Mouse (Mus musculus) intestine, postnatal 0 days (tissue): ENCODE measurements around the gene Il17re. TPM values are rescaled to one million over a fixed set of nuclear protein-coding genes. Genes with fewer than 3 reads are reported as not detected.

Source experiments
- ATAC-seq: fragments of 200-750 bp; cut with Nextera tagmentation; 2 replicates; pipeline ENCODE4 v1.8.0; 2017; ENCODE audit warnings: mild to moderate bottlenecking, moderate TSS enrichment, moderate library complexity
- H3K27ac ChIP-seq: fragments of 300-500 bp; sonication (generic); 2 replicates; pipeline ENCODE4 v1.5.1; 2014; ENCODE audit warnings: mild to moderate bottlenecking, low read depth, low read length, moderate library complexity
- H3K27me3 ChIP-seq: fragments of 300-500 bp; sonication (generic); replicated peaks from 2 replicates; pipeline ENCODE4 v1.6.1; 2014; ENCODE audit warnings: low read length, mixed read lengths; ENCODE audit not compliant: control insufficient read depth, insufficient read depth
- H3K36me3 ChIP-seq: fragments of 300-500 bp; sonication (generic); 2 replicates; pipeline ENCODE4 v1.6.1; 2014; ENCODE audit warnings: mild to moderate bottlenecking, moderate library complexity; ENCODE audit not compliant: control insufficient read depth, insufficient read depth
- H3K4me1 ChIP-seq: fragments of 300-500 bp; sonication (generic); replicated peaks from 2 replicates; pipeline ENCODE4 v1.6.1; 2014; ENCODE audit warnings: antibody characterized with exemption, low read length, mixed read lengths; ENCODE audit not compliant: control insufficient read depth, insufficient read depth
- H3K4me2 ChIP-seq: fragments of 300-500 bp; sonication (generic); replicated peaks from 2 replicates; pipeline ENCODE4 v1.6.1; 2014; ENCODE audit warnings: low read depth, mild to moderate bottlenecking, moderate library complexity
- H3K4me3 ChIP-seq: fragments of 300-500 bp; sonication (generic); 2 replicates; pipeline ENCODE4 v1.5.1; 2014; ENCODE audit warnings: low read depth, low read length
- H3K9ac ChIP-seq: fragments of 300-500 bp; sonication (generic); 2 replicates; pipeline ENCODE4 v1.6.1; 2014; ENCODE audit warnings: mild to moderate bottlenecking, low read depth, low read length
- H3K9me3 ChIP-seq: fragments of 300-500 bp; sonication (generic); 2 replicates; pipeline ENCODE4 v1.6.1; 2016; ENCODE audit warnings: mixed run types; ENCODE audit not compliant: control insufficient read depth
- CTCF ChIP-seq: sonication (generic); IDR thresholded peaks from 2 replicates; pipeline ENCODE4 v1.5.1; 2016; ENCODE audit warnings: low read depth, mild to moderate bottlenecking, control low read depth, antibody characterized with exemption, moderate library complexity
- WGBS: fragments of 180-500 bp; shearing (Covaris S2); extraction: QIAGEN DNeasy Blood & Tissue Kit; methylation state at CpG from one replicate; pipeline ENCODE4 v1.1.7; 2014; 5-methylcytosine and 5-hydroxymethylcytosine counted together
- microRNA-seq: library from miRNA; unstranded; fragments of <30 nt; microRNA quantifications from one replicate; pipeline ENCODE4, GENCODE M21; 2016
- polyA plus RNA-seq: library from polyadenylated mRNA; unstranded; fragments of >200 nt; fragmentation: Nextera tagmentation; extraction: Ambion mirVana; gene quantifications from 2 replicates; pipeline ENCODE4 v1.2.1, GENCODE M21; 2015

The Il17re gene
- polyA plus RNA-seq, 1 experiment from 2014 or later, result 2.3 TPM

- no peak overlapping the region for H3K4me2 ChIP-seq
- 71% methylated on average over 6 of the region's 6 CpGs for WGBS
- peaks cover 56% of the 10 kb centered on the region for H3K36me3 ChIP-seq
- H3K9ac ChIP-seq, result no peak overlapping the region
- peak; percentile 33; the same call in 1 of the 2 replicates for ATAC-seq
- no peak for TF ChIP-seq CTCF
- no peak overlapping the region for H3K4me3 ChIP-seq
- H3K27me3 ChIP-seq, result no peaks in the 10 kb centered on the region
- no peak overlapping the region for H3K27ac ChIP-seq
- H3K9me3 ChIP-seq, result no peaks in the 10 kb centered on the region
- no peaks in the 10 kb centered on the region for H3K4me1 ChIP-seq
Measured at GRCm38 (mm10) chr6:113513944-113514343, 55.7 kb downstream of the Il17re start.

- Histone ChIP-seq H3K27me3 (no peaks in the 10 kb centered on the region), H3K9me3 (no peaks in the 10 kb centered on the region), H3K27ac (no peak overlapping the region), H3K4me1 (no peaks in the 10 kb centered on the region), H3K4me2 (no peak overlapping the region), H3K36me3 (peaks cover 63% of the 10 kb centered on the region), H3K9ac (no peak overlapping the region), H3K4me3 (no peak overlapping the region)
- 97% methylated on average over 3 of the region's 3 CpGs for WGBS
- ATAC-seq, result no peak
- no peak for TF ChIP-seq CTCF
Measured at GRCm38 (mm10) chr6:113514600-113514999, 56.3 kb downstream of the Il17re start.

GRCm38 (mm10) chr6:113517434-113518080 lies 59.3 kb downstream of the Il17re start:
- no peak overlapping the region for H3K4me3 ChIP-seq
- H3K9me3 ChIP-seq, result no peaks in the 10 kb centered on the region
- H3K4me2 ChIP-seq, result no peak overlapping the region
- no peak overlapping the region for H3K27ac ChIP-seq
- H3K9ac ChIP-seq, result no peak overlapping the region
- WGBS, result 87% methylated on average over 8 of the region's 8 CpGs
- TF ChIP-seq CTCF, result no peak
- peaks cover 89% of the 10 kb centered on the region for H3K36me3 ChIP-seq
- H3K4me1 ChIP-seq, result no peaks in the 10 kb centered on the region
- no peak for ATAC-seq
- H3K27me3 ChIP-seq, result no peaks in the 10 kb centered on the region

Small RNAs within 50 kb of the gene (microRNA-seq; reads per million reads assigned to microRNA genes)
- gene Gm24387, result not detected

Other genes starting within 250 kb of the Il17re start
- 31.5 and 37.2 TPM in 2 replicates for gene Mtmr14, start 220.6 kb upstream of the Il17re start, polyA plus RNA-seq
- gene Cpne9, start 176.2 kb upstream of the Il17re start, polyA plus RNA-seq, result not detected in 2 replicates
- 7.3 and 8.3 TPM in 2 replicates for gene Brpf1, start 151.3 kb upstream of the Il17re start, polyA plus RNA-seq
- 8.0 and 9.7 TPM in 2 replicates for gene Ogg1, start 131.5 kb upstream of the Il17re start, polyA plus RNA-seq
- 35.9 and 37.0 TPM in 2 replicates for gene Camk1, start 114.5 kb upstream of the Il17re start, polyA plus RNA-seq
- gene Tada3, start 80.6 kb upstream of the Il17re start, polyA plus RNA-seq, result 19.7 and 23.5 TPM in 2 replicates
- gene Arpc4, start 80.4 kb upstream of the Il17re start, polyA plus RNA-seq, result 409 and 418 TPM in 2 replicates
- gene Ttll3, start 69.2 kb upstream of the Il17re start, polyA plus RNA-seq, result 1.4 and 1.6 TPM in 2 replicates
- gene Rpusd3, start 39.1 kb upstream of the Il17re start, polyA plus RNA-seq, result 21.5 and 23.9 TPM in 2 replicates
- gene Cidec, start 22.7 kb upstream of the Il17re start, polyA plus RNA-seq, result 231 and 259 TPM in 2 replicates
- 44.9 and 48.8 TPM in 2 replicates for gene Jagn1, start 15.9 kb upstream of the Il17re start, polyA plus RNA-seq
- gene Il17rc, start 12.9 kb downstream of the Il17re start, polyA plus RNA-seq, result 16.5 and 17.4 TPM in 2 replicates
- gene Creld1, start 24.8 kb downstream of the Il17re start, polyA plus RNA-seq, result 8.5 and 9.7 TPM in 2 replicates
- gene Prrt3, start 43.4 kb downstream of the Il17re start, polyA plus RNA-seq, result 0.47 and 0.52 TPM in 2 replicates
- gene Emc3, start 73.2 kb downstream of the Il17re start, polyA plus RNA-seq, result 77.2 and 77.9 TPM in 2 replicates
- gene Fancd2, start 73.2 kb downstream of the Il17re start, polyA plus RNA-seq, result 1.4 and 1.7 TPM in 2 replicates
- 0.33 TPM in 1 of 2 replicates, not detected in the other for gene Fancd2os, start 142.2 kb downstream of the Il17re start, polyA plus RNA-seq
- gene Brk1, start 146.3 kb downstream of the Il17re start, polyA plus RNA-seq, result 185 and 187 TPM in 2 replicates
- gene Vhl, start 165.5 kb downstream of the Il17re start, polyA plus RNA-seq, result 18.4 and 20.6 TPM in 2 replicates
- gene Irak2, start 180.0 kb downstream of the Il17re start, polyA plus RNA-seq, result 21.2 and 26.1 TPM in 2 replicates
- 1.1 and 1.5 TPM in 2 replicates for gene Tatdn2, start 238.6 kb downstream of the Il17re start, polyA plus RNA-seq